Mouse (Mus musculus): ENCODE data around the gene Trak1. TPM values are rescaled to one million over a fixed set of nuclear protein-coding genes. Genes with fewer than 3 reads are reported as not detected.

Gene Trak1
- polyA plus RNA-seq, 1 experiment from 2014 or later, result 63.0 TPM

- WGBS, result 78% methylated on average over 4 of the region's 4 CpGs
- Histone ChIP-seq H3K36me3 (replicated peaks; ENCODE audit: control insufficient read depth, insufficient read depth) (no peaks in the 10 kb centered on the region), H3K9me3 (ENCODE audit: control insufficient read depth, low read length) (no peaks in the 10 kb centered on the region), H3K9ac (no peak overlapping the region), H3K27ac (no peak overlapping the region), H3K27me3 (ENCODE audit: control insufficient read depth, insufficient read depth, low read length) (no peaks in the 10 kb centered on the region), H3K4me2 (replicated peaks) (no peak overlapping the region), H3K4me1 (replicated peaks; ENCODE audit: control insufficient read depth, insufficient read depth, low read length) (0 out of 2 replicates have a peak, but pooled peaks cover 6% of the 10 kb centered on the region), H3K4me3 (replicated peaks; ENCODE audit: low read length) (no peak overlapping the region)
- no peak for ATAC-seq (ENCODE audit: low FRiP score)
- DNase-seq (ENCODE audit: low spot score), result no peak
These were observed 25.7 kb upstream of the Trak1 start for GRCm38 (mm10) chr9:121271561-121271960.

- Histone ChIP-seq H3K4me3 (replicated peaks; ENCODE audit: low read length) (peak overlapping the region; percentile 62), H3K27ac (no peak overlapping the region), H3K9ac (peak overlapping the region; percentile 54), H3K27me3 (ENCODE audit: control insufficient read depth, insufficient read depth, low read length) (no peaks in the 10 kb centered on the region), H3K9me3 (ENCODE audit: control insufficient read depth, low read length) (no peaks in the 10 kb centered on the region), H3K4me1 (replicated peaks; ENCODE audit: control insufficient read depth, insufficient read depth, low read length) (peaks cover 14% of the 10 kb centered on the region; the same call in 1 of the 2 replicates), H3K4me2 (replicated peaks) (peak overlapping the region; percentile 73), H3K36me3 (replicated peaks; ENCODE audit: control insufficient read depth, insufficient read depth) (no peaks in the 10 kb centered on the region)
- DNase-seq (ENCODE audit: low spot score), result no peak
- no peak for ATAC-seq (ENCODE audit: low FRiP score)
- 18% methylated on average over 15 of the region's 15 CpGs for WGBS
These were observed 20.6 kb upstream of the Trak1 start for GRCm38 (mm10) chr9:121276745-121277117.

GRCm38 (mm10) chr9:121277118-121278060 lies 19.9 kb upstream of the Trak1 start, which contains the start of gene Ulk4:
Gene Ulk4, minus strand, starts transcription at chr9:121277197.
- peak; percentile 95 for ATAC-seq (ENCODE audit: low FRiP score)
- Histone ChIP-seq H3K9ac (peak within 1 kb of the TSS; percentile 54), H3K9me3 (ENCODE audit: control insufficient read depth, low read length) (0 out of 2 replicates have a peak, but pooled peaks cover 3% of the 10 kb centered on the region), H3K4me1 (replicated peaks; ENCODE audit: control insufficient read depth, insufficient read depth, low read length) (peaks cover 14% of the 10 kb centered on the region; the same call in 1 of the 2 replicates), H3K4me2 (replicated peaks) (peak within 1 kb of the TSS; percentile 73), H3K4me3 (replicated peaks; ENCODE audit: low read length) (peak within 1 kb of the TSS; percentile 62), H3K27me3 (ENCODE audit: control insufficient read depth, insufficient read depth, low read length) (no peaks in the 10 kb centered on the region), H3K36me3 (replicated peaks; ENCODE audit: control insufficient read depth, insufficient read depth) (no peaks in the 10 kb centered on the region), H3K27ac (peak within 1 kb of the TSS; percentile 87)
- peak; percentile 92 for DNase-seq (ENCODE audit: low spot score)
- WGBS, result under 1% methylated on average over 59 of the region's 59 CpGs

- peaks cover 14% of the 10 kb centered on the region; the same call in 1 of the 2 replicates for H3K4me1 ChIP-seq (replicated peaks; ENCODE audit: control insufficient read depth, insufficient read depth, low read length)
- no peak overlapping the region for H3K4me3 ChIP-seq (replicated peaks; ENCODE audit: low read length)
- 83% methylated on average over 5 of the region's 5 CpGs for WGBS
- H3K36me3 ChIP-seq (replicated peaks; ENCODE audit: control insufficient read depth, insufficient read depth), result no peaks in the 10 kb centered on the region
- DNase-seq (ENCODE audit: low spot score) (no peak), ATAC-seq (ENCODE audit: low FRiP score) (no peak)
- H3K27me3 ChIP-seq (ENCODE audit: control insufficient read depth, insufficient read depth, low read length), result no peaks in the 10 kb centered on the region
- H3K4me2 ChIP-seq (replicated peaks), result no peak overlapping the region
- 0 out of 2 replicates have a peak, but pooled peaks cover 6% of the 10 kb centered on the region for H3K9me3 ChIP-seq (ENCODE audit: control insufficient read depth, low read length)
- H3K27ac ChIP-seq, result no peak overlapping the region
- H3K9ac ChIP-seq, result no peak overlapping the region
These were observed 18.1 kb upstream of the Trak1 start for GRCm38 (mm10) chr9:121279216-121279615.

GRCm38 (mm10) chr9:121281891-121282290 lies 15.4 kb upstream of the Trak1 start:
- Histone ChIP-seq H3K4me1 (replicated peaks; ENCODE audit: control insufficient read depth, insufficient read depth, low read length) (peaks cover 6% of the 10 kb centered on the region; the same call in 1 of the 2 replicates), H3K27me3 (ENCODE audit: control insufficient read depth, insufficient read depth, low read length) (no peaks in the 10 kb centered on the region), H3K9ac (no peak overlapping the region), H3K36me3 (replicated peaks; ENCODE audit: control insufficient read depth, insufficient read depth) (no peaks in the 10 kb centered on the region), H3K27ac (no peak overlapping the region), H3K4me3 (replicated peaks; ENCODE audit: low read length) (no peak overlapping the region), H3K9me3 (ENCODE audit: control insufficient read depth, low read length) (0 out of 2 replicates have a peak, but pooled peaks cover 6% of the 10 kb centered on the region), H3K4me2 (replicated peaks) (no peak overlapping the region)
- no peak for ATAC-seq (ENCODE audit: low FRiP score)
- WGBS, result 84% methylated on average over 6 of the region's 6 CpGs
- no peak for DNase-seq (ENCODE audit: low spot score)

- Histone ChIP-seq H3K4me1 (replicated peaks; ENCODE audit: control insufficient read depth, insufficient read depth, low read length) (no peaks in the 10 kb centered on the region; the same call in 1 of the 2 replicates), H3K27ac (no peak overlapping the region), H3K4me2 (replicated peaks) (no peak overlapping the region), H3K4me3 (replicated peaks; ENCODE audit: low read length) (no peak overlapping the region), H3K9me3 (ENCODE audit: control insufficient read depth, low read length) (0 out of 2 replicates have a peak, but pooled peaks cover 6% of the 10 kb centered on the region), H3K9ac (no peak overlapping the region), H3K36me3 (replicated peaks; ENCODE audit: control insufficient read depth, insufficient read depth) (no peaks in the 10 kb centered on the region), H3K27me3 (ENCODE audit: control insufficient read depth, insufficient read depth, low read length) (no peaks in the 10 kb centered on the region)
- ATAC-seq (ENCODE audit: low FRiP score) (no peak), DNase-seq (ENCODE audit: low spot score) (no peak)
- 96% methylated on average over 6 of the region's 6 CpGs for WGBS
These were observed 13.6 kb upstream of the Trak1 start for GRCm38 (mm10) chr9:121283620-121284185.

GRCm38 (mm10) chr9:121284422-121284821 lies 12.9 kb upstream of the Trak1 start:
- WGBS, result 92% methylated on average over 3 of the region's 3 CpGs
- H3K4me3 ChIP-seq (replicated peaks; ENCODE audit: low read length), result no peak overlapping the region
- DNase-seq (ENCODE audit: low spot score) (no peak), ATAC-seq (ENCODE audit: low FRiP score) (no peak)
- H3K27ac ChIP-seq, result no peak overlapping the region
- no peak overlapping the region for H3K4me2 ChIP-seq (replicated peaks)
- 0 out of 2 replicates have a peak, but pooled peaks cover 6% of the 10 kb centered on the region for H3K9me3 ChIP-seq (ENCODE audit: control insufficient read depth, low read length)
- H3K27me3 ChIP-seq (ENCODE audit: control insufficient read depth, insufficient read depth, low read length), result no peaks in the 10 kb centered on the region
- no peaks in the 10 kb centered on the region; the same call in 1 of the 2 replicates for H3K4me1 ChIP-seq (replicated peaks; ENCODE audit: control insufficient read depth, insufficient read depth, low read length)
- no peak overlapping the region for H3K9ac ChIP-seq
- H3K36me3 ChIP-seq (replicated peaks; ENCODE audit: control insufficient read depth, insufficient read depth), result no peaks in the 10 kb centered on the region

GRCm38 (mm10) chr9:121285341-121286324 lies 11.7 kb upstream of the Trak1 start:
- Histone ChIP-seq H3K4me1 (replicated peaks; ENCODE audit: control insufficient read depth, insufficient read depth, low read length) (no peaks in the 10 kb centered on the region; the same call in 1 of the 2 replicates), H3K36me3 (replicated peaks; ENCODE audit: control insufficient read depth, insufficient read depth) (no peaks in the 10 kb centered on the region), H3K4me2 (replicated peaks) (peak overlapping the region; percentile 59), H3K4me3 (replicated peaks; ENCODE audit: low read length) (peak overlapping the region; percentile 36), H3K9ac (peak overlapping the region; percentile 41), H3K9me3 (ENCODE audit: control insufficient read depth, low read length) (peaks cover 10% of the 10 kb centered on the region; the same call in 1 of the 2 replicates), H3K27ac (no peak overlapping the region), H3K27me3 (ENCODE audit: control insufficient read depth, insufficient read depth, low read length) (no peaks in the 10 kb centered on the region)
- peak; percentile 63 for DNase-seq (ENCODE audit: low spot score)
- WGBS, result 21% methylated on average over 29 of the region's 29 CpGs
- peak; percentile 70 for ATAC-seq (ENCODE audit: low FRiP score)
